Comparison of ENCODE assay signal across 8 mouse cellular contexts in genomic region chr11:68691321-68692009, GRCm38 (mm10). TPM values are rescaled to one million over a fixed set of nuclear protein-coding genes. Genes with fewer than 3 reads are reported as not detected.
A peak's percentile ranks its signal among the peaks of the same experiment; 100 is the strongest.
DNase-seq lines count a peak whose midpoint lies in the region; ATAC-seq and TF ChIP-seq lines count a peak whose summit lies in the region.

Gene Myh10 (plus strand): TSS chr11:68691559.

- H3K27me3 ChIP-seq in hindbrain, postnatal 0 days (ENCODE audit: insufficient read depth, low read length) = no peaks in the 10 kb centered on the region

- WGBS in hindbrain, postnatal 0 days = under 1% methylated on average over 51 of the region's 51 CpGs

- peak; percentile 99 for DNase-seq in adrenal gland, adult (ENCODE audit: inconsistent age in 2 of 2, low spot score in 1 of 2)
- DNase-seq in embryo, embryonic 10 days (ENCODE audit: low spot score) = peak; percentile 100
- DNase-seq in gastrocnemius, adult 8-10 months (ENCODE audit: low spot score in 2 of 2) = peak; percentile 96 to 97
- DNase-seq in hindbrain, postnatal 0 days (ENCODE audit: low spot score) = peak; percentile 100
- DNase-seq in left cerebral cortex, adult 18-20 months (ENCODE audit: low spot score in 2 of 2) = peak; percentile 100
- peak; percentile 99 for DNase-seq in lung, postnatal 4 days
- DNase-seq in retina, postnatal 1 day = peak; percentile 100
- peak; percentile 96 for DNase-seq in thymus, postnatal 4 days

- peak within 1 kb of the TSS; percentile 94 for H3K4me3 ChIP-seq in hindbrain, postnatal 0 days (ENCODE audit: low read length)

- H3K27ac ChIP-seq in hindbrain, postnatal 0 days = peak within 1 kb of the TSS; percentile 98

- H3K9ac ChIP-seq in hindbrain, postnatal 0 days (replicated peaks; ENCODE audit: low read length) = peak within 1 kb of the TSS; percentile 93

- peaks cover 4% of the 10 kb centered on the region; the same call in 1 of the 2 replicates for H3K4me1 ChIP-seq in hindbrain, postnatal 0 days (ENCODE audit: insufficient read depth, low read length)

- H3K9me3 ChIP-seq in hindbrain, postnatal 0 days (ENCODE audit: low read length) = no peaks in the 10 kb centered on the region

- ATAC-seq in hindbrain, postnatal 0 days = peak; percentile 99

- H3K36me3 ChIP-seq in hindbrain, postnatal 0 days (ENCODE audit: insufficient read depth, low read length) = no peaks in the 10 kb centered on the region

- no peak for TF ChIP-seq CTCF in hindbrain, postnatal 0 days (IDR thresholded peaks at IDR 0.05; ENCODE audit: low read depth)

- H3K4me2 ChIP-seq in hindbrain, postnatal 0 days (ENCODE audit: low read depth, low read length) = peak within 1 kb of the TSS; percentile 87

RNA-seq across cellular contexts. Expression of gene Myh10, which starts in this region (rescaled TPM):
- total RNA-seq in gastrocnemius, adult 8-10 months (2022) = 10 to 100 TPM; 13.2 to 20.4 (median 15.8) TPM
- total RNA-seq in hindbrain, postnatal 0 days (2014; rRNA removed) = 185 and 212 TPM in 2 replicates
- polyA plus RNA-seq in hindbrain, postnatal 0 days (2015; fragmentation: Nextera tagmentation; extraction: Ambion mirVana) = 64.4 and 69.9 TPM in 2 replicates
- 100 to 1,000 TPM; 200 to 219 TPM for total RNA-seq in left cerebral cortex, adult 18-20 months (2021)

Comparison
In these comparisons a context has a peak if more than half of its experiments do, and no peak if none do; other contexts are left out.
1. Peak in every context shown above with its lines: DNase-seq, ATAC-seq, H3K4me3 ChIP-seq and H3K27ac ChIP-seq.